Mouse (Mus musculus): ENCODE results near the gene Nfib. TPM values are rescaled to one million over a fixed set of nuclear protein-coding genes. Genes with fewer than 3 reads are reported as not detected.

The Nfib gene
- total and polyA plus RNA-seq, 3 experiments: 0.04 to 0.11 (median 0.09) TPM

DNA sequence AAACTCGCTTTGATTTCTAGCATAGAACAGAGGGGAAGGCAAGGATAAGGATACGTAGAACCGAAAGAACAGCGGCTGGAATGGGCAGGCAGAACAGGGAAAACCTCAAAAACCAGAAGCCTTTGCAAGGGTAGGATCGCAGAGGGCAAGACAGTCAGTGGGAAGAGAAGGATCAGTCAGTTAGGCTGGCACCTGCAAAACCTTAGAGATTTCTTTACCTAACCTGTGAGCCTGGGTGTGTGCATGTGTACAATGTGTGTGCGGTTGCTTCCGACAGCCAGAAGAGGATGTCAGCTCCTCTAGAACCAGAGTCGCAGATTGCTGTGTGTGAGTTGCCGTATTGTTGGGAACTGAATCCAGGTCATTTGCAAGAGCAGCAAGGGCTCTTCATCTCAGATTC, 67.3 kb downstream of the Nfib start:
- TF ChIP-seq JUND (conservative IDR thresholded peaks at IDR 0.05; ENCODE audit: low read depth, low read length) (no peak), POLR2A (IDR thresholded peaks at IDR 0.05; ENCODE audit: low read depth, low read length) (no peak), UBTF (IDR thresholded peaks at IDR 0.05; ENCODE audit: low read depth, low read length) (no peak), CTCF (conservative IDR thresholded peaks at IDR 0.05 in 1 of 2, IDR thresholded peaks at IDR 0.05 in 1 of 2; ENCODE audit: low read depth in 2 of 2, low read length in 2 of 2) (no peak), ZNF384 (IDR thresholded peaks at IDR 0.05; ENCODE audit: low read depth, low read length) (no peak), USF1 (IDR thresholded peaks at IDR 0.05; ENCODE audit: low read depth, low read length) (no peak), BHLHE40 (IDR thresholded peaks at IDR 0.05; ENCODE audit: low read depth, low read length) (no peak), MEF2A (IDR thresholded peaks at IDR 0.05; ENCODE audit: borderline replicate concordance, low read depth, low read length) (no peak), MAX (IDR thresholded peaks at IDR 0.05; ENCODE audit: low read length) (no peak), CHD1 (IDR thresholded peaks at IDR 0.05; ENCODE audit: low read depth, low read length) (no peak), SIN3A (IDR thresholded peaks at IDR 0.05; ENCODE audit: low read length) (no peak), ELF1 (IDR thresholded peaks at IDR 0.05; ENCODE audit: low read depth, low read length) (no peak), GABPA (IDR thresholded peaks at IDR 0.05; ENCODE audit: insufficient replicate concordance, low read depth, low read length) (no peak), TCF12 (IDR thresholded peaks at IDR 0.05; ENCODE audit: low read depth, low read length) (no peak), ZC3H11A (IDR thresholded peaks at IDR 0.05; ENCODE audit: low read depth, low read length) (no peak), RCOR1 (conservative IDR thresholded peaks at IDR 0.05; ENCODE audit: low read depth, low read length) (no peak)
- Histone ChIP-seq H3K27ac (ENCODE audit: insufficient read depth, low read depth) (no peak overlapping the region), H3K4me1 (ENCODE audit: control insufficient read depth in 1 of 2, insufficient read depth in 2 of 2) (no peaks in the 10 kb centered on the region), H3K36me3 (replicated peaks in 1 of 2; ENCODE audit: control insufficient read depth in 1 of 2, insufficient read depth in 1 of 2, low read length in 1 of 2) (no peaks in the 10 kb centered on the region), H3K9ac (ENCODE audit: insufficient read depth, low read depth) (no peak overlapping the region), H3K79me2 (replicated peaks; ENCODE audit: control insufficient read depth, extremely low read depth, insufficient read depth, poor library complexity, severe bottlenecking) (no peaks in the 10 kb centered on the region), H3K9me3 (replicated peaks; ENCODE audit: low read length) (no peaks in the 10 kb centered on the region), H3K27me3 (replicated peaks) (no peaks in the 10 kb centered on the region), H3K4me2 (ENCODE audit: insufficient read depth, low read depth, poor library complexity, severe bottlenecking) (no peak overlapping the region), H3K4me3 (replicated peaks in 1 of 3; ENCODE audit: low read depth in 2 of 3, low read length in 2 of 3, poor library complexity in 1 of 3) (no peak overlapping the region)
- DNase-seq (ENCODE audit: extremely low read depth): no peak
- in situ Hi-C loops (cut with MboI; ENCODE audit: low pct_ligation_motif_present, low pct_unique_long_range_greater_than_20kb, low sequenced_read_pairs): loop anchor here (25.0 kb wide), 1 partner anchor 174 kb away; no protein-coding TSS in a partner anchor
- dilution Hi-C loops (cut with MboI; ENCODE audit: extremely low pct_ligation_motif_present, extremely low pct_unique_long_range_greater_than_20kb, low sequenced_read_pairs): no loop called here

GRCm38 (mm10) chr4:82637633-82638032, 67.9 kb downstream of the Nfib start:
- Histone ChIP-seq H3K27ac (ENCODE audit: insufficient read depth, low read depth) (no peak overlapping the region), H3K4me1 (ENCODE audit: control insufficient read depth in 1 of 2, insufficient read depth in 2 of 2) (peaks cover 0 to 3% of the 10 kb centered on the region in 2 experiments; a peak in 2 of 4 replicates), H3K9ac (ENCODE audit: insufficient read depth, low read depth) (no peak overlapping the region), H3K9me3 (replicated peaks; ENCODE audit: low read length) (no peaks in the 10 kb centered on the region), H3K36me3 (replicated peaks in 1 of 2; ENCODE audit: control insufficient read depth in 1 of 2, insufficient read depth in 1 of 2, low read length in 1 of 2) (no peaks in the 10 kb centered on the region), H3K27me3 (replicated peaks) (no peaks in the 10 kb centered on the region), H3K79me2 (replicated peaks; ENCODE audit: control insufficient read depth, extremely low read depth, insufficient read depth, poor library complexity, severe bottlenecking) (no peaks in the 10 kb centered on the region), H3K4me3 (replicated peaks in 1 of 3; ENCODE audit: low read depth in 2 of 3, low read length in 2 of 3, poor library complexity in 1 of 3) (no peak overlapping the region), H3K4me2 (ENCODE audit: insufficient read depth, low read depth, poor library complexity, severe bottlenecking) (no peak overlapping the region)
- DNase-seq (ENCODE audit: extremely low read depth): no peak
- in situ Hi-C loops (cut with MboI; ENCODE audit: low pct_ligation_motif_present, low pct_unique_long_range_greater_than_20kb, low sequenced_read_pairs) (loop anchor here (25.0 kb wide), 1 partner anchor 175 kb away; no protein-coding TSS in a partner anchor), dilution Hi-C loops (cut with MboI; ENCODE audit: extremely low pct_ligation_motif_present, extremely low pct_unique_long_range_greater_than_20kb, low sequenced_read_pairs) (no loop called here)
- TF ChIP-seq MXI1 (IDR thresholded peaks at IDR 0.05; ENCODE audit: low read depth, low read length): no peak
- TF ChIP-seq UBTF (IDR thresholded peaks at IDR 0.05; ENCODE audit: low read depth, low read length): no peak
- TF ChIP-seq ZC3H11A (IDR thresholded peaks at IDR 0.05; ENCODE audit: low read depth, low read length): no peak
- no peak for TF ChIP-seq KAT2A (IDR thresholded peaks at IDR 0.05; ENCODE audit: insufficient replicate concordance, low read length)
- TF ChIP-seq USF1 (IDR thresholded peaks at IDR 0.05; ENCODE audit: low read depth, low read length): no peak
- no peak for TF ChIP-seq ELF1 (IDR thresholded peaks at IDR 0.05; ENCODE audit: low read depth, low read length)
- no peak for TF ChIP-seq TBP (conservative IDR thresholded peaks at IDR 0.05; ENCODE audit: low read depth, low read length)
- TF ChIP-seq EP300 (IDR thresholded peaks at IDR 0.05; ENCODE audit: low read length): no peak
- TF ChIP-seq SIN3A (IDR thresholded peaks at IDR 0.05; ENCODE audit: low read length): no peak
- TF ChIP-seq ETS1 (conservative IDR thresholded peaks at IDR 0.05; ENCODE audit: low read depth, low read length): no peak
- no peak for TF ChIP-seq POLR2A (IDR thresholded peaks at IDR 0.05; ENCODE audit: low read depth, low read length)
- TF ChIP-seq MAFK (IDR thresholded peaks at IDR 0.05; ENCODE audit: insufficient replicate concordance, low read length): no peak
- TF ChIP-seq ZKSCAN1 (IDR thresholded peaks at IDR 0.05; ENCODE audit: borderline replicate concordance, low read depth, low read length): no peak
- TF ChIP-seq SMC3 (IDR thresholded peaks at IDR 0.05; ENCODE audit: low read depth, low read length): no peak

All from CH12.LX (cell line).